Mouse (Mus musculus) heart, adult 2 months (tissue): Measurements from ENCODE around the gene Ifitm10.

Source experiments
- CTCF ChIP-seq: fragments of 200-600 bp; IDR thresholded peaks from 2 replicates; pipeline ENCODE4 v1.8.1; 2022; ENCODE audit warnings: antibody characterized with exemption, mild to moderate bottlenecking, moderate library complexity
- EP300 ChIP-seq: fragments of 200-500 bp; IDR thresholded peaks from 2 replicates; pipeline ENCODE4 v1.6.1; 2011; ENCODE audit warnings: low read depth, low read length, control low read depth; ENCODE audit not compliant: insufficient read depth
- POLR2A ChIP-seq: fragments of 200-500 bp; IDR thresholded peaks from 2 replicates; pipeline ENCODE4 v1.6.1; 2011; ENCODE audit warnings: mild to moderate bottlenecking, low read depth, low read length, control low read depth; ENCODE audit not compliant: insufficient read depth

DNA sequence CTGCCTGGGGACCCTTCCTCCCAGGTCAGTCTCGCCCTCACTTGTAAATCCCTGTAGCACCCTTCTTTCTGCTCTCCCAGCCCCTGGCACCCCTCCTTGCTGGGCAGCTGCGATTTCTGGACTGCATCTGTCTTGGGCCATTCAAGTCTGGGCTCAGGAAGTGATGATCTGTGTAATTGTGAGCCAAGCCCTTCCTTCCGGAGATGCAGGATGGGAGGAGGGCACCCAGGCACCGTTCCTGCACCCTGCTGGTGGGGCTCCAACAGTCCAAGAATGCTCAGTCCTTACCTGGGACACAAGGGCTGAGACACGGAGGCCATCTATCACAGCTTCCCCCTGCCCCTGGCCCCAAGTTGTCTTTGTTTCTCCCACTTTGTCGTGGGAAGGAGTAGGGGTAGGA lies 3.7 kb downstream of the Ifitm10 start:
- TF ChIP-seq POLR2A (no peak), CTCF (no peak), EP300 (no peak)
